Mouse (Mus musculus): ENCODE measurements around the gene Srsf6. TPM values are rescaled to one million over a fixed set of nuclear protein-coding genes. Genes with fewer than 3 reads are reported as not detected.
A peak's percentile ranks its signal among the peaks of the same experiment; 100 is the strongest.
"Not testable (repeated sequence)": the region's sequence is repeated elsewhere in the genome, so short reads cannot be mapped to it uniquely, and the experiment has no call there.

Gene Srsf6
- polyA plus RNA-seq (2012; rRNA removed) = 140 and 143 TPM in 2 replicates

DNA sequence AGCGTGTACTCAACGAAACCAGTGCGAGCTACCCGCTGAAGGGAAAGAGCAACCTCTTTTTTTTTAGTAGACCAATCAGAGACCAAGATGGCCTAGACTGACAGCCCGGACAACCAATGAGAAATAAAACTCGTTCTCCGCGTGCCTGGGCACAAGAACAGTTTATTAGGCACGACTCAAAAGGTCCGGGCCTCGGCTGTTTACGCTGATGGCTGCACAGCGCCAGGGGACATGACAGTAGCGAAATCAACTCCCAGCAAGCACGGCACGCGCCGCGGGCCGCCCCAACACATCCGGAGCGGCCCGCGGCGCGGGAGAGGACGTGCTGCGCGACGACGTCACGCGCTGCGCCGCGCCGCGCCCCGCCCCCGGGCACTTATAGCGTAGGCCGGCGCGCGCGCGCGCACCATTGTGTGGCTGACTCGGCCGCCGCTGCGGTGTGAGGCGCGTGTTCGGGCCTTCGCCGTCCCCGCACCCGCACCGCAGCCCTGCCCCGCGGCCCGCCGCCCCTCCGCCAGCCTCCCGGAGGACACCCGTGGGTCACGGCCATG lies at the start of gene Srsf6:
Srsf6 (plus strand) TSS at position 406 of the 551 bp plus-strand sequence.
- Histone ChIP-seq H3K4me3 (replicated peaks; ENCODE audit: insufficient read depth, low read depth, low read length) (peak within 1 kb of the TSS; percentile 67), H3K27me3 (ENCODE audit: control insufficient read depth, insufficient read depth, low read length) (no peaks in the 10 kb centered on the region), H3K27ac (ENCODE audit: insufficient read depth, low read length) (peak within 1 kb of the TSS; percentile 97), H3K4me1 (ENCODE audit: control insufficient read depth, insufficient read depth, low read length) (peaks cover 4% of the 10 kb centered on the region; the same call in 1 of the 2 replicates)
- peak; percentile 91 to 92 for DNase-seq
- TF ChIP-seq POLR2A (IDR thresholded peaks at IDR 0.05; ENCODE audit: borderline replicate concordance, insufficient read depth, low read length) = peak; percentile 94
- TF ChIP-seq CTCF (IDR thresholded peaks at IDR 0.05; ENCODE audit: borderline replicate concordance, insufficient read depth, low read depth, low read length) = no peak
- WGBS = under 1% methylated on average over 64 of the region's 68 CpGs

DNA sequence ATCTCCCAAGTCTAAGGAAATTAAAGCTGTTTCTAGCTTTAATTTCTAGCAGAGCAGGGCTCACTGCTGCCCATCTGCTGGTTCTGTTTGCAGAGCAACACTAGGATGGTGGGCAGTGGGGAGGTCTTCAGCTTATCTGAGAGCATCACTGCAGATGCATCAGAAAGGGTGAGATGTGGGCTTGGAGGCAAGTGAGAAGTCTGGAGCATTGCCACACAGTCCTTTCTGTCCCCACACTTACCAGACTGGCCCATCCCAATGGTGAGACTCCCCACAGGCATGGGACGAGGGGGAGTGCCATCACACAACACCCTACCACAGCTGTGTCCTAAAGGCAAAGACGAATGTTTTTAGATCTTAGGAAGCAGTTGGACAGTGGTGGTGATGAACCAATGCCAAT lies 47.2 kb upstream of the Srsf6 start:
- no peak for DNase-seq
- Histone ChIP-seq H3K4me3 (replicated peaks; ENCODE audit: insufficient read depth, low read depth, low read length) (no peak overlapping the region), H3K4me1 (ENCODE audit: control insufficient read depth, insufficient read depth, low read length) (no peaks in the 10 kb centered on the region), H3K27me3 (ENCODE audit: control insufficient read depth, insufficient read depth, low read length) (no peaks in the 10 kb centered on the region), H3K27ac (ENCODE audit: insufficient read depth, low read length) (no peak overlapping the region)
- TF ChIP-seq CTCF (IDR thresholded peaks at IDR 0.05; ENCODE audit: borderline replicate concordance, insufficient read depth, low read depth, low read length) (no peak), POLR2A (IDR thresholded peaks at IDR 0.05; ENCODE audit: borderline replicate concordance, insufficient read depth, low read length) (no peak)
- 55% methylated on average over 2 of the region's 2 CpGs for WGBS

DNA sequence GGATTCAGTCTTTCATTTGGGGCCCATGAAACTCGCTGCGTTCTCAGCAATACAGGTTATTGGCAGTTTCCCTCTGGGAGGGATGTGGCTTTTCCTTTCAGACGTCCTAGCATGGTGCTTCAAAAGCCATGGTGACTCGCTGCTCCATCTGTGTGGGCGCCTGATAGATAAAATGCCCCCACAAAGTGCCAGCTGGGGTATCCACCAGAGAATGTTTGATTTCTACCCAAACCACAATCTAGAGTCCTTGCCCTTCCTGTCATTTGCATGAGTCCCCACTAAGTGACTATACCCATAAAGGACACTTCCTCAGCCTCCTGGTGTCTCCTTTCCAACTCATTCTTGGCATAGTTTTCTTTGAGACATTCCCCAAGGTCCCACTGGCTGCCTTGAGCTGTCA lies 44.2 kb upstream of the Srsf6 start:
- no peak overlapping the region for H3K27ac ChIP-seq (ENCODE audit: insufficient read depth, low read length)

DNA sequence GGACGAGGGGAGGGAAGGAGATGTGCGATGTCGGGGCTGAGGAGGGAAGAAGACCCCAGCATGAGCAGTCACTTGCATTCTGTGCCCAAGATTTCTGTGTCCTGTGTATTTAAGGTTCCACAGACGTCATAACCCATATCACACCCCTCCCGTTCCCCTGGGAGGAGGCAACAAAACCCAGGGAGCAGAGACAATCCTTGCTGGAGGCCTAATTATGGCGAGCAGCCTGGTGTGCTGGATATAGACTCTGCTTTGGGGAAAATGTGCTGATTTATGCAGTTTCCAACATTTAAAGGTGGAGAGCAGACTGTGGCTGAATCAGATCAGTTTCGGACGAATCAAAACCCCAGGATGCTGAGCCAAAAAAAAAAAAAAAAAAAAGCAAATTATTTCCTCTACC lies 42.7 kb upstream of the Srsf6 start:
- Histone ChIP-seq H3K4me3 (replicated peaks; ENCODE audit: insufficient read depth, low read depth, low read length) (no peak overlapping the region), H3K4me1 (ENCODE audit: control insufficient read depth, insufficient read depth, low read length) (no peaks in the 10 kb centered on the region), H3K27me3 (ENCODE audit: control insufficient read depth, insufficient read depth, low read length) (no peaks in the 10 kb centered on the region), H3K27ac (ENCODE audit: insufficient read depth, low read length) (no peak overlapping the region)
- DNase-seq = no peak
- TF ChIP-seq POLR2A (IDR thresholded peaks at IDR 0.05; ENCODE audit: borderline replicate concordance, insufficient read depth, low read length) = no peak
- TF ChIP-seq CTCF (IDR thresholded peaks at IDR 0.05; ENCODE audit: borderline replicate concordance, insufficient read depth, low read depth, low read length) = no peak
- WGBS = 83% methylated on average over 8 of the region's 8 CpGs

More for the DNA sequence above, 44.2 kb upstream of the Srsf6 start:
- DNase-seq = no peak
- no peak for TF ChIP-seq POLR2A (IDR thresholded peaks at IDR 0.05; ENCODE audit: borderline replicate concordance, insufficient read depth, low read length)
- TF ChIP-seq CTCF (IDR thresholded peaks at IDR 0.05; ENCODE audit: borderline replicate concordance, insufficient read depth, low read depth, low read length) = no peak
- Histone ChIP-seq H3K27me3 (ENCODE audit: control insufficient read depth, insufficient read depth, low read length) (no peaks in the 10 kb centered on the region), H3K4me3 (replicated peaks; ENCODE audit: insufficient read depth, low read depth, low read length) (no peak overlapping the region), H3K4me1 (ENCODE audit: control insufficient read depth, insufficient read depth, low read length) (no peaks in the 10 kb centered on the region)
- 59% methylated on average over 5 of the region's 5 CpGs for WGBS

DNA sequence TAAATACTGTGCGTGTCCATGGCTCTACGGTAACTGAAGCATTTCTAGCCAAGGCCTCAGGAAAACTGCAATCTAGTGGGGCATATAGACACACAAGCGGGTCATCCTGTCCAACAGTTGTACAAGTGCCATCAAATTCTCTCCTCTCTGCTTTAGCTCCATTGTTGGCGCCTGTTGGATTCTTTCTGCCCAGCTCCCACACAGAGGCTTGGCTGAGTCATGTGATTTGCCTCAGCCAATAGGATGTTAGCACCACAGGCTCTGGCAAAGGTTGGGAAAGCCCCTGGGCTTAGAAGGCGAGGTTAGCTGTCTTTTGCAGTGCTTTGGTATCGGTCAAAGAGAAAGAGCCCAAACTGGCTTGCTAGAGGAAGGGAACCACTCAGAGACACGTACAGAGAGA lies 42.1 kb upstream of the Srsf6 start:
- DNase-seq = no peak
- no peak overlapping the region for H3K4me3 ChIP-seq (replicated peaks; ENCODE audit: insufficient read depth, low read depth, low read length)
- no peak for TF ChIP-seq CTCF (IDR thresholded peaks at IDR 0.05; ENCODE audit: borderline replicate concordance, insufficient read depth, low read depth, low read length)
- H3K4me1 ChIP-seq (ENCODE audit: control insufficient read depth, insufficient read depth, low read length) = no peaks in the 10 kb centered on the region
- 56% methylated on average over 7 of the region's 7 CpGs for WGBS
- no peak overlapping the region for H3K27ac ChIP-seq (ENCODE audit: insufficient read depth, low read length)
- no peaks in the 10 kb centered on the region for H3K27me3 ChIP-seq (ENCODE audit: control insufficient read depth, insufficient read depth, low read length)

DNA sequence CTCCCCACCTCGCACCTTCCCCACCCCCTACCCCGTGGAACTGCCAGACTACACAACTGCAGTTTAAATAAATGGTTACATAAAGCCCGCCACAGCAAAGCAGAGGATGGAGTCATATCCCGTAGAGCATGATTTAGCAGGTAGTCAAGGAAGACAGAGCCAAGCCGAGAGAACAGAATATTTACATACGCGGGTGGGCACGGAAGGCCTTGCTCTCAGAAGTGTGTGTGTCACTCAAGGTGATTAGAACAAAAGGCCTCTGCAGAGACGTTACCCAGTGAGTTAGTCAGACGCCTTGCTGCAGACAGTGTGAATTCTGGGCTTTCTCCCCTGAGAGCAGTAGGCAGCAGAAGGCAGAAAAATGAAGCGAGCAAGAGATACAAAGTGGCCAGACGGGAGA lies 41.6 kb upstream of the Srsf6 start:
- H3K4me3 ChIP-seq (replicated peaks; ENCODE audit: insufficient read depth, low read depth, low read length) = no peak overlapping the region
- TF ChIP-seq CTCF (IDR thresholded peaks at IDR 0.05; ENCODE audit: borderline replicate concordance, insufficient read depth, low read depth, low read length) (no peak), POLR2A (IDR thresholded peaks at IDR 0.05; ENCODE audit: borderline replicate concordance, insufficient read depth, low read length) (no peak)
- WGBS = 66% methylated on average over 12 of the region's 12 CpGs
- no peak overlapping the region for H3K27ac ChIP-seq (ENCODE audit: insufficient read depth, low read length)
- no peak for DNase-seq
- H3K4me1 ChIP-seq (ENCODE audit: control insufficient read depth, insufficient read depth, low read length) = no peaks in the 10 kb centered on the region
- no peaks in the 10 kb centered on the region for H3K27me3 ChIP-seq (ENCODE audit: control insufficient read depth, insufficient read depth, low read length)

DNA sequence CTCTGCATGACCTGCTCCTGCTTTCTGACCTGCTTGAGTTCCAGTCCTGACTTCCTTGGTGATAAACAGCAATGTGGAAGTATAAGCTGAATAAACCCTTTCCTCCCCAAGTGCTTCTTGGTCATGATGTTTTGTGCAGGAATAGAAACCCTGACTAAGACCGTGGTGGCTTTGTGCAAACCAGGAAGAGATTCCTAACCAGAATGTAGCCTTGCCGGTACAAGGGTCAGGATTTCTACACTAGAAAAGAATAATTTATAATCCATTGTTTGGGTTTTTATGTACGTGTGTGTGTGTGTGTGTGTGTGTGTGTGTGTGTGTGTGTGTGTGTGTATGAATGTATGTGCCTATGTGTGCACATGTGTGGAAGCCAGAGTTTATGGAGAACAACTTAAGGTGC lies 38.3 kb upstream of the Srsf6 start:
- H3K4me1 ChIP-seq (ENCODE audit: control insufficient read depth, insufficient read depth, low read length); H3K27ac ChIP-seq (ENCODE audit: insufficient read depth, low read length); H3K4me3 ChIP-seq (replicated peaks; ENCODE audit: insufficient read depth, low read depth, low read length); H3K27me3 ChIP-seq (ENCODE audit: control insufficient read depth, insufficient read depth, low read length); DNase-seq: not testable (repeated sequence)
- WGBS = 96% methylated on average over 3 of the region's 3 CpGs

DNA sequence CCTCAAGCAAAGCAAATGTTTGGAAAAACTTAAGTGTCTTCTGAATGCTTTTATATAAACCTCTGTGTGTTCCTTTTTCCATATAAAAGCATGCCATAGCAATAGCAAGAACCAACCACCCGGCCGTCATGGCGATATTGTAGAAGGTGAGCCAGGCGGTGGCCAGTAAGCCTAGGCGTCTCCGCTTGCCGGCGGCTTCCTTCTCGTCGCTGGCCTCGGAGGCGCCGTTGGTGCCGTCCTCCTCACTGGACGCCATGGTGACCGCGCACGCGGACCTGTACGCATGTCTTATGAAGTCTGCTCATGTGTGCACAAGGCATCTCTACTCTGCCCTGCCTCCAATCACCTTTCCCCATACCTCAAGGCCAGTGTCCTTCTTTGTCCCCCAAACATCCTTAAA lies 32.1 kb upstream of the Srsf6 start:
- H3K27me3 ChIP-seq (ENCODE audit: control insufficient read depth, insufficient read depth, low read length); H3K4me3 ChIP-seq (replicated peaks; ENCODE audit: insufficient read depth, low read depth, low read length); H3K27ac ChIP-seq (ENCODE audit: insufficient read depth, low read length); H3K4me1 ChIP-seq (ENCODE audit: control insufficient read depth, insufficient read depth, low read length); DNase-seq: not testable (repeated sequence)
- 74% methylated on average over 20 of the region's 20 CpGs for WGBS

Data from cerebellum, adult 2 months (tissue).